Mouse (Mus musculus): ENCODE results near the gene Gsta2.
"Not testable (repeated sequence)": the region's sequence is repeated elsewhere in the genome, so short reads cannot be mapped to it uniquely, and the experiment has no call there.

The Gsta2 gene

GRCm38 (mm10) chr9:78314696-78315095, 40.9 kb downstream of the Gsta2 start, which contains the start of gene Omt2a:
Gene Omt2a (minus strand): TSS chr9:78314796.
- in situ Hi-C loops (cut with MseI, MboI): no loop called here

- in situ Hi-C loops (cut with MseI, MboI): not testable (repeated sequence)
Measured at GRCm38 (mm10) chr9:78308122-78308521, 47.5 kb downstream of the Gsta2 start.

GRCm38 (mm10) chr9:78299143-78299542, 56.4 kb downstream of the Gsta2 start:
- in situ Hi-C loops (cut with MseI, MboI): not testable (repeated sequence)

GRCm38 (mm10) chr9:78298232-78298631, 57.4 kb downstream of the Gsta2 start:
- in situ Hi-C loops (cut with MseI, MboI): no loop called here

- in situ Hi-C loops (cut with MseI, MboI): not testable (repeated sequence)
Measured at GRCm38 (mm10) chr9:78296089-78296488, 59.5 kb downstream of the Gsta2 start.

- in situ Hi-C loops (cut with MseI, MboI): not testable (repeated sequence)
Measured at GRCm38 (mm10) chr9:78294781-78295180, 60.8 kb downstream of the Gsta2 start.

GRCm38 (mm10) chr9:78293683-78294082, 61.9 kb downstream of the Gsta2 start:
- in situ Hi-C loops (cut with MseI, MboI): not testable (repeated sequence)

GRCm38 (mm10) chr9:78292462-78292861, 63.1 kb downstream of the Gsta2 start:
- in situ Hi-C loops (cut with MseI, MboI): not testable (repeated sequence)

- in situ Hi-C loops (cut with MseI, MboI): not testable (repeated sequence)
Measured at GRCm38 (mm10) chr9:78289723-78290122, 65.9 kb downstream of the Gsta2 start, which contains the start of gene Gm10639. Gene Gm10639 (plus strand): TSS chr9:78289923.

GRCm38 (mm10) chr9:78289063-78289462, 66.5 kb downstream of the Gsta2 start:
- in situ Hi-C loops (cut with MseI, MboI): not testable (repeated sequence)

GRCm38 (mm10) chr9:78282002-78282711, 73.4 kb downstream of the Gsta2 start:
- in situ Hi-C loops (cut with MseI, MboI): not testable (repeated sequence)
